Mouse (Mus musculus) ES-Bruce4 (cell line): ENCODE data around the gene Slc1a2.

Source experiments
- CTCF ChIP-seq: IDR thresholded peaks from one replicate; pipeline ENCODE4 v1.8.1; 2011; ENCODE audit warnings: low read depth, low read length
- EP300 ChIP-seq: IDR thresholded peaks from 2 replicates; pipeline ENCODE4 v1.6.1; 2011; ENCODE audit warnings: low read depth, low read length; ENCODE audit not compliant: insufficient read depth
- POLR2A ChIP-seq: IDR thresholded peaks from one replicate; pipeline ENCODE4 v1.8.1; 2011; ENCODE audit warnings: low read length; ENCODE audit not compliant: insufficient read depth

GRCm38 (mm10) chr2:102782751-102783150, 124.3 kb downstream of the Slc1a2 start:
- TF ChIP-seq POLR2A (no peak), CTCF (no peak), EP300 (no peak)
